Mouse (Mus musculus): ENCODE results near the gene Dio3. TPM values are rescaled to one million over a fixed set of nuclear protein-coding genes. Genes with fewer than 3 reads are reported as not detected.
A peak's percentile ranks its signal among the peaks of the same experiment; 100 is the strongest.

The Dio3 gene
- polyA plus RNA-seq, 1 experiment from 2014 or later, result 1.1 TPM

Small RNA genes within 50 kb of the gene (microRNA-seq; reads per million reads assigned to microRNA genes)
- gene Mir1247, result 14.1 reads per million, percentile 31 among the genes with 10 or more reads in this experiment

Other genes with a start within 250 kb of the Dio3 start
- 146 and 149 TPM in 2 replicates for gene Ppp2r5c, start 168.1 kb downstream of the Dio3 start, polyA plus RNA-seq (2015; fragmentation: Nextera tagmentation; extraction: Ambion mirVana)

Data from limb, embryonic 13.5 days (tissue).